Mouse (Mus musculus) heart, postnatal 0 days (tissue): Measurements from ENCODE around the gene Galntl6. TPM values are rescaled to one million over a fixed set of nuclear protein-coding genes. Genes with fewer than 3 reads are reported as not detected.

Source experiments
- ATAC-seq: fragments of 200-750 bp; cut with Nextera tagmentation; 2 replicates; pipeline ENCODE4 v1.8.0; 2017; ENCODE audit warnings: low read depth, moderate number of reproducible peaks, moderate library complexity; ENCODE audit not compliant: insufficient read depth
- DNase-seq: peaks from one replicate; pipeline ENCODE4 v3.0.0-alpha.2; 2016; ENCODE audit warnings: low spot score
- H3K27ac ChIP-seq: fragments of 300-500 bp; sonication (generic); 2 replicates; pipeline ENCODE4 v1.5.1; 2014; ENCODE audit warnings: low read depth, mild to moderate bottlenecking
- H3K27me3 ChIP-seq: fragments of 300-500 bp; sonication (generic); 2 replicates; pipeline ENCODE4 v1.6.1; 2014; ENCODE audit warnings: low read length, mixed read lengths; ENCODE audit not compliant: control insufficient read depth, insufficient read depth
- H3K36me3 ChIP-seq: fragments of 300-500 bp; sonication (generic); replicated peaks from 2 replicates; pipeline ENCODE4 v1.6.1; 2014; ENCODE audit warnings: low read length, mixed read lengths; ENCODE audit not compliant: control insufficient read depth, insufficient read depth
- H3K4me1 ChIP-seq: fragments of 300-500 bp; sonication (generic); 2 replicates; pipeline ENCODE4 v1.6.1; 2014; ENCODE audit warnings: antibody characterized with exemption; ENCODE audit not compliant: control insufficient read depth, insufficient read depth
- H3K4me2 ChIP-seq: fragments of 300-500 bp; sonication (generic); 2 replicates; pipeline ENCODE4 v1.6.1; 2014; ENCODE audit warnings: low read depth, mild to moderate bottlenecking, low read length, moderate library complexity
- H3K4me3 ChIP-seq: fragments of 300-500 bp; sonication (generic); 2 replicates; pipeline ENCODE4 v1.5.1; 2014; ENCODE audit warnings: low read depth, low read length
- H3K9ac ChIP-seq: fragments of 300-500 bp; sonication (generic); replicated peaks from 2 replicates; pipeline ENCODE4 v1.6.1; 2014; ENCODE audit warnings: low read depth, low read length, mixed read lengths
- H3K9me3 ChIP-seq: fragments of 300-500 bp; sonication (generic); replicated peaks from 2 replicates; pipeline ENCODE4 v1.6.1; 2016; ENCODE audit warnings: low read length; ENCODE audit not compliant: control insufficient read depth
- CTCF ChIP-seq: IDR thresholded peaks from 2 replicates; pipeline ENCODE4 v1.5.1; 2016; ENCODE audit warnings: antibody characterized with exemption, control low read depth, low read depth
- EP300 ChIP-seq: IDR thresholded peaks from 2 replicates; pipeline ENCODE4 v1.6.1; 2016; ENCODE audit warnings: antibody characterized with exemption, low read depth
- WGBS: fragments of 180-500 bp; shearing (Covaris S2); extraction: QIAGEN DNeasy Blood & Tissue Kit; methylation state at CpG from one replicate; pipeline ENCODE4 v1.1.7; 2014; 5-methylcytosine and 5-hydroxymethylcytosine counted together
- polyA plus RNA-seq: library from polyadenylated mRNA; unstranded; fragments of >200 nt; fragmentation: Nextera tagmentation; extraction: Ambion mirVana; gene quantifications from 2 replicates; pipeline ENCODE4 v1.2.1, GENCODE M21; 2015
- total RNA-seq: library from RNA; depleted of rRNA; stranded (reverse); fragments of >200 nt; gene quantifications from 2 replicates; pipeline ENCODE4 v1.2.3, GENCODE M21; 2014; ENCODE audit warnings: low replicate concordance

The Galntl6 gene
- total and polyA plus RNA-seq, 2 experiments from 2014 or later = not detected

DNA sequence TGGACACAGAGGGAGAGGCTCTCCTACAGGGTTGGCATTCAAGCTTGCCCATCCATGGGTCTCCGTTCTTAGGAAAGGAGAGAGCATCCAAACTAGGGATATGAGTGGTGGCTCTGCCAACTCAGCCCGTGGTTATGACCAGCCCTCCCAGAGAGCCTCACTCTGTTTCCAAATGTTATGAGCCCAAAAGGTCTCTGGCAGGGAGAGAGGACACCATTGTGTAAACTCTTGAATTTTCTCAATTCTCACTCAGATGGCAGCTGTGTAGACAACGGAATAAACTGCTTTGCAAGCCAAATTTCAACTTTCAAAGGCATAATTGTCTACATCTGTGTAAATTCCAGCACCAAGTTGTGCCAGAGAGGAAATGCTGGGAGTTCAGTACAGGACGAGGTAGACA lies 1105.4 kb downstream of the Galntl6 start:
- H3K4me3 ChIP-seq = no peak overlapping the region
- WGBS = 59% methylated on average over 4 of the region's 4 CpGs
- no peaks in the 10 kb centered on the region for H3K9me3 ChIP-seq
- H3K9ac ChIP-seq = no peak overlapping the region
- DNase-seq (no peak), ATAC-seq (no peak)
- H3K4me2 ChIP-seq = no peak overlapping the region
- TF ChIP-seq EP300 (no peak), CTCF (no peak)
- H3K27me3 ChIP-seq = no peaks in the 10 kb centered on the region
- no peaks in the 10 kb centered on the region for H3K4me1 ChIP-seq
- no peak overlapping the region for H3K27ac ChIP-seq
- no peaks in the 10 kb centered on the region for H3K36me3 ChIP-seq

- no peak overlapping the region for H3K27ac ChIP-seq
- no peak overlapping the region for H3K4me3 ChIP-seq
- H3K9ac ChIP-seq = no peak overlapping the region
- ATAC-seq (no peak), DNase-seq (no peak)
- H3K9me3 ChIP-seq = no peaks in the 10 kb centered on the region
- no peaks in the 10 kb centered on the region for H3K27me3 ChIP-seq
- no peak for TF ChIP-seq EP300
- no peak for TF ChIP-seq CTCF
- WGBS = 68% methylated on average over 4 of the region's 4 CpGs
- no peak overlapping the region for H3K4me2 ChIP-seq
- no peaks in the 10 kb centered on the region for H3K36me3 ChIP-seq
- H3K4me1 ChIP-seq = no peaks in the 10 kb centered on the region
Observed at GRCm38 (mm10) chr8:57805094-57805493, 1107.3 kb downstream of the Galntl6 start.

DNA sequence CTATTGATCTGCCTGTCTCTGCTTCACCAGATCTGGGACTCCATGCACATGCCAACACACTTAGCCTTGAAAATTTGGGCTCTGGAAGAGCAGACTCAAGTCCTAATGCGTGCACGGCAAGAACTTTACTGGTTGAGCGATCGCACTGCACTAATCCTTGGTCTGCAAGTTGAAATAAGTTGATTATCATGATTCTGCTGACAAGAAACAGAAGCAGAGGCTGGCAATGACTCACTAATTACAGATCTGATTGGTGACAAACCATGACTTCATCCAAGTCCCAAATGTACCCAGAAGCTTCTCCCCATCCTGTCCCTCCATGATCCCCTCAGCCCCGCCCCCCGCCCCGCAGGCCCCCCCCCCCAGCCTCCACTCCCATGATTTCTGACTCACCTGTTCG lies 1108.6 kb downstream of the Galntl6 start:
- H3K9ac ChIP-seq = no peak overlapping the region
- WGBS = 74% methylated on average over 8 of the region's 8 CpGs
- no peaks in the 10 kb centered on the region for H3K9me3 ChIP-seq
- ATAC-seq (no peak), DNase-seq (no peak)
- H3K4me1 ChIP-seq = peaks cover 3% of the 10 kb centered on the region; the same call in 1 of the 2 replicates
- H3K27ac ChIP-seq = no peak overlapping the region
- no peak for TF ChIP-seq EP300
- TF ChIP-seq CTCF = no peak
- H3K4me3 ChIP-seq = no peak overlapping the region
- no peaks in the 10 kb centered on the region for H3K36me3 ChIP-seq
- H3K27me3 ChIP-seq = no peaks in the 10 kb centered on the region
- no peak overlapping the region for H3K4me2 ChIP-seq

DNA sequence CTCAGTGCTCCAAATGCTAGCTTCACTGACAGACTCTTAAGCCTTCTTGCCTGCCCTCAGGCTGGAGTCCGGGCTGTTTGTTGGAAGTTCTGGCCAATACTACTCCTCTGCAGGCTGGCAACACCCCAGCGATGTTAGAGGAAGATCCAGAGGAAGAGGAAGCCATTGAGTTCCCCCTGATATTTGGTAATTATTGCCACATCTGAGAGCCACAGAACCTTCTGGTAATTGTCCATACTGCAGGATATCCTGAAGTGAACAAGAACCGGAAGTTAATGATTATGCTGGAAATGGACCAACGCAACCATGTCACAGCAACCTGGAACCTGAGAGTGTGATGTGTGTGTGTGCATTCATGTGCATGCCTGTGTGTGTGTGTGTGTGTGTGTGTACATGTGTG lies 1111.2 kb downstream of the Galntl6 start:
- TF ChIP-seq CTCF (no peak), EP300 (no peak)
- no peak overlapping the region for H3K4me3 ChIP-seq
- WGBS = 57% methylated on average over 4 of the region's 4 CpGs
- H3K27me3 ChIP-seq = no peaks in the 10 kb centered on the region
- H3K9me3 ChIP-seq = no peaks in the 10 kb centered on the region
- no peak overlapping the region for H3K4me2 ChIP-seq
- no peak for DNase-seq
- no peak overlapping the region for H3K9ac ChIP-seq
- peaks cover 3% of the 10 kb centered on the region; the same call in 1 of the 2 replicates for H3K4me1 ChIP-seq
- no peak overlapping the region for H3K27ac ChIP-seq
- H3K36me3 ChIP-seq = no peaks in the 10 kb centered on the region
- ATAC-seq = no peak

DNA sequence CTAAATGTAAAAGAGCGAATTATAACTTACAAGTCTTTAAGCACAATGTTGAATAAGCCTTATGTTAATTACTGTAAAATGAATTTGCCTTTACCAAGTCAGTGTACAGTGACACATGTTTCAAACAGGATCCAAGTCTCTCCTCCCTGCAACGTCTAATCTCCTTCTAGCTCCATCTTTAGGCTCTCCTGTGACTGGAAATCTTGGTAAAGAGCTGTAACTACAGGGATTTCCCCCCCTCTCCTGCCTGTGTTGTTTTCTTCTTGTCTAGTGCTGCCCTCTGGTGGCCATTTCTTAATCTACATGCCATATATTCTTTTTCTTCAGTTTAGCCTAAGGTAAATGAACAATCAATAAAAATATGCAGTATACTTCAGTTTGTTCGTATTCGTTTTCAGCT lies 1112.1 kb downstream of the Galntl6 start:
- Histone ChIP-seq H3K4me1 (peaks cover 3% of the 10 kb centered on the region; the same call in 1 of the 2 replicates), H3K9ac (no peak overlapping the region; the same call in 1 of the 2 replicates), H3K4me2 (peak overlapping the region; percentile 62), H3K27ac (peak overlapping the region; percentile 74), H3K4me3 (peak overlapping the region; percentile 44), H3K36me3 (no peaks in the 10 kb centered on the region), H3K27me3 (no peaks in the 10 kb centered on the region), H3K9me3 (no peaks in the 10 kb centered on the region)
- 12% methylated on average over 4 of the region's 4 CpGs for WGBS
- ATAC-seq (peak; percentile 85), DNase-seq (peak; percentile 91)
- TF ChIP-seq EP300 (no peak), CTCF (peak; percentile 83)

DNA sequence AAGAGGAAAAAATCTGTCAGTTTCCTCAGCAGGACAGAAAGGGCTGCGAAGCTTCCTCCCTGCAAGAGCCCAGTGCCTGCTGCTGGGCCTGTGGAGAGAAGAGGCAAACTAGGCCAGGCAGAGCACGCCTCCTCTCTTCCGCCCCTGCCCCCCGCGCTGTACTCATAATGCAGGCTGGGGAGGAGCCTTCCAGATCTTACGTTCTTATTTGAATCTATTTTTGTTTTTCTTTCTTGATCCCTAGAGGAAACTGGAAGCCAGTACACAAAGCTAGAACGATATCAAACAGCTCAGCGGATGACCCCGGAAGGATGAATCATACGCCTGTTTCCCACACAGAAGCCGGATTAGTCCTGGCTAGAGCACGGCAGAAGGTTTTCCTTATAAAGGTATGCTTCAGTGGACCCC lies 1112.6 kb downstream of the Galntl6 start:
- Histone ChIP-seq H3K4me2 (peak overlapping the region; percentile 62), H3K4me1 (peaks cover 3% of the 10 kb centered on the region; the same call in 1 of the 2 replicates), H3K27ac (peak overlapping the region; percentile 74), H3K9ac (no peak overlapping the region; the same call in 1 of the 2 replicates), H3K4me3 (peak overlapping the region; percentile 44), H3K9me3 (no peaks in the 10 kb centered on the region), H3K27me3 (no peaks in the 10 kb centered on the region), H3K36me3 (no peaks in the 10 kb centered on the region)
- DNase-seq (peak; percentile 77), ATAC-seq (peak; percentile 92)
- 3% methylated on average over 12 of the region's 12 CpGs for WGBS
- TF ChIP-seq CTCF (no peak; the same call in 1 of the 2 replicates), EP300 (no peak)
